Mouse (Mus musculus): ENCODE results near the gene Gm13769. TPM values are rescaled to one million over a fixed set of nuclear protein-coding genes. Genes with fewer than 3 reads are reported as not detected.
A peak's percentile ranks its signal among the peaks of the same experiment; 100 is the strongest.
"Not testable (repeated sequence)": the region's sequence is repeated elsewhere in the genome, so short reads cannot be mapped to it uniquely, and the experiment has no call there.

Gene Gm13769
- not detected in 2 replicates for polyA plus RNA-seq (2014; fragmentation: Nextera tagmentation; extraction: Ambion mirVana)

DNA sequence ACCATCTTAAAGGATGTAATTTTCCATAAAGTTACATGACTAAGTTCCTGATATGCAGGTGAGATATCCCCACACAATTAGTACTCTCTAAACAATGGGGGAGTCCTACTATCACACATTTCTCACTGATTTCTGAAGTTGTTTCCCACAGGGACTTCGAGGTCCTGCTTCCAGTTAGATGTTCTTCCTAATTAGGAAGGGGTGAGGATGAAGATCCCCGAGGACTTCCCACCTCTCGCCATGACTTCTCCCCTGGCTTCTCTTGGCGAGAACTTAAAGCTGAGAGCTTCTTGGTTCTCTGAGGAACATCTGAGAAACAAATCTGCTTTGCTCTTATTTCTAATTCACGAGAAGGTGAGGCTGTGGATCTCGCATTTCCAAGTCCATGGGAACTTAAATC lies at the start of gene Gm13769:
TSS of gene Gm13769 (plus strand) at position 301 of the 400 bp plus-strand sequence.
- no CpG with 5 or more reads among the region's 6 CpGs for WGBS
- H3K4me1 ChIP-seq (replicated peaks; ENCODE audit: control insufficient read depth, insufficient read depth, low read length); ATAC-seq (replicated peaks; ENCODE audit: low FRiP score); H3K9ac ChIP-seq (ENCODE audit: low read length); H3K27ac ChIP-seq (ENCODE audit: low read depth, low read length); H3K36me3 ChIP-seq (ENCODE audit: control insufficient read depth, insufficient read depth, low read length); H3K4me3 ChIP-seq (ENCODE audit: low read depth, low read length); H3K27me3 ChIP-seq (ENCODE audit: control insufficient read depth, insufficient read depth, low read length); DNase-seq (ENCODE audit: low spot score); H3K4me2 ChIP-seq (ENCODE audit: low read depth, low read length, severe bottlenecking); H3K9me3 ChIP-seq (ENCODE audit: control insufficient read depth, low read length): not testable (repeated sequence)

DNA sequence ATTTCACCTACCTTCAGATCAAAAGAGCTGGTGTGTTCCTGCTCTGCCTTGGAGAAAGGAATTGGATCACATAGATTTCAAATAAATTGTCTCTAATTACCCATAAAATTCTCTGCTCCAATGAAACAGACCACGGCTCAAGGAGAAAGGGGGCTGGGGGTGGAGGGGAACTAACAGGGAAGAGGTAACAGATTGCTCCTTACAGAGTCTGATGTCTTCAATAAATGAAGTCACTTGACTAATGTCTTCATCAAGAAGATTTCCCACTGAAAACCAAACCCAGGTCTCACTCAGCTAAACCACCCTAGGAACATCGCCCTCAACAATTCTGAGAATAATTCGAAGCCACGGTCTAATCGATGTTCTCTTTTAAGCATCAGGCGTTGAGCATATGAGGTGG lies 29.3 kb upstream of the Gm13769 start, which contains the start of gene Olfr1272:
TSS of gene Olfr1272 (minus strand) at position 101 of the 400 bp plus-strand sequence.
- Histone ChIP-seq H3K4me3 (ENCODE audit: low read depth, low read length) (no peak within 1 kb of the TSS), H3K9ac (ENCODE audit: low read length) (no peak within 1 kb of the TSS), H3K27ac (ENCODE audit: low read depth, low read length) (no peak within 1 kb of the TSS), H3K27me3 (ENCODE audit: control insufficient read depth, insufficient read depth, low read length) (no peaks in the 10 kb centered on the region), H3K4me1 (replicated peaks; ENCODE audit: control insufficient read depth, insufficient read depth, low read length) (no peaks in the 10 kb centered on the region), H3K36me3 (ENCODE audit: control insufficient read depth, insufficient read depth, low read length) (no peaks in the 10 kb centered on the region), H3K4me2 (ENCODE audit: low read depth, low read length, severe bottlenecking) (no peak within 1 kb of the TSS), H3K9me3 (ENCODE audit: control insufficient read depth, low read length) (no peaks in the 10 kb centered on the region)
- 78% methylated on average over 6 of the region's 6 CpGs for WGBS
- ATAC-seq (replicated peaks; ENCODE audit: low FRiP score) (no peak), DNase-seq (ENCODE audit: low spot score) (no peak)

DNA sequence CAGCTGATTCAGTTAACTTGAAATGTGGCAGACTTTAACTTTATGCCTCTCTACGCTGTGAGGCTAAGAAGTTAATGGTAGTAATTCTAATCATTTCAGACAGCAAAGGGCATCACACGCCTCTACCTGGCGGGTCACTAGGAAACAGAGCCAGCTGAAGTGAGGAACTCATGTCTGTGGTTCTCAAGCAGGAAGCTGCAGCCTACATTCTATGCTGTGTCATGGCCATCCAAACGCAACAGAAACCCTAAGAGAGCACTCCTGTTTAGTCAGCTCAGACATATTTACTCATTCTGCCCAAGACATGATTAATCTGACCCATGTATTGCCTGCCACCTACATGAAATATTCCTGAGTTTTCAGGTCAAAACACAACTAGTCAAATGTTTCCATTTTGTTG lies 24.7 kb downstream of the Gm13769 start:
- not testable (repeated sequence) for H3K27ac ChIP-seq (ENCODE audit: low read depth, low read length); H3K27me3 ChIP-seq (ENCODE audit: control insufficient read depth, insufficient read depth, low read length); H3K36me3 ChIP-seq (ENCODE audit: control insufficient read depth, insufficient read depth, low read length); DNase-seq (ENCODE audit: low spot score); H3K9ac ChIP-seq (ENCODE audit: low read length); H3K9me3 ChIP-seq (ENCODE audit: control insufficient read depth, low read length); H3K4me2 ChIP-seq (ENCODE audit: low read depth, low read length, severe bottlenecking); H3K4me1 ChIP-seq (replicated peaks; ENCODE audit: control insufficient read depth, insufficient read depth, low read length); H3K4me3 ChIP-seq (ENCODE audit: low read depth, low read length); ATAC-seq (replicated peaks; ENCODE audit: low FRiP score)
- no CpG with 5 or more reads among the region's 4 CpGs for WGBS

DNA sequence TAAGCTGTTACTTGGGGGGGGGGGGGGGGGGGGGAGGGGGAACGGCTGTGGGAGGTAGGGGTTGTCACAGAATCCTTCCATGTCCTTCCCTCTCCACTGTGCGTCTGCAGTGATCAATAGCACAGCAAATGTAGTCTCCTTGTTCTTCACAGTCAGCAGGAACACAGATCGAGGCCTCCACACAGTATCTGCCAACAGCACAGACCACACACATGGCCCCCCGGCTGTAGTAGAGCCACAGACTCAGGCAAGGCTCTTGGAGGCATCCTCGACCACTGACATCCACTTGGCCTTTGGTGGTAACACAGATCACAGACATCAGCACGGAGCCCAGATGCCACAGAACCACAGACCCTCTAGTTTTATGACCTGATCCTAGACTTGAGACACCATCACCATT lies 29.0 kb downstream of the Gm13769 start:
- H3K9ac ChIP-seq (ENCODE audit: low read length); H3K4me3 ChIP-seq (ENCODE audit: low read depth, low read length); H3K36me3 ChIP-seq (ENCODE audit: control insufficient read depth, insufficient read depth, low read length); H3K4me1 ChIP-seq (replicated peaks; ENCODE audit: control insufficient read depth, insufficient read depth, low read length); H3K27me3 ChIP-seq (ENCODE audit: control insufficient read depth, insufficient read depth, low read length); H3K9me3 ChIP-seq (ENCODE audit: control insufficient read depth, low read length); ATAC-seq (replicated peaks; ENCODE audit: low FRiP score); H3K27ac ChIP-seq (ENCODE audit: low read depth, low read length); DNase-seq (ENCODE audit: low spot score); H3K4me2 ChIP-seq (ENCODE audit: low read depth, low read length, severe bottlenecking): not testable (repeated sequence)
- WGBS, result no CpG with 5 or more reads among the region's 6 CpGs

DNA sequence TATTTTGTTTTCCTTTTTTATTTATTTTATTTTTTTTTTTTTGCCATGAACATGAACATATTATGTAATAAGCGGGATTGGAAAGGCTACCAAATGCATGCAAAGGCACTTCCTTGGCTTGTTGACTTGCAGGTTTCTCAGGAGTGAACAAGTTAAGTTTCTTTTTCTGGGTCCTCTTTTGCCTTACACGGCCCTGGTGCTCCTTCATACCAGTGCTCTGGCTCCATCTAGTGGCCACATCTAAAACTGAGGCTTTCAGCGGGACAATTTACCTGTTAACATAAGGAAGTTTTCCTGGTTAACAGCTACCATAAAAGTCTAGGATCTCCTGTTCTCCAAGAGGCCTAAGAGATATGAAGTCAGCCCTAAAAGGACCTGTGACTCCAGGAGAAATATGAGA lies 29.5 kb downstream of the Gm13769 start:
- peak; percentile 44; the same call in 1 of the 2 replicates for ATAC-seq (replicated peaks; ENCODE audit: low FRiP score)
- not testable (repeated sequence) for H3K36me3 ChIP-seq (ENCODE audit: control insufficient read depth, insufficient read depth, low read length); H3K27ac ChIP-seq (ENCODE audit: low read depth, low read length); H3K9me3 ChIP-seq (ENCODE audit: control insufficient read depth, low read length); H3K9ac ChIP-seq (ENCODE audit: low read length); H3K27me3 ChIP-seq (ENCODE audit: control insufficient read depth, insufficient read depth, low read length); H3K4me1 ChIP-seq (replicated peaks; ENCODE audit: control insufficient read depth, insufficient read depth, low read length); H3K4me2 ChIP-seq (ENCODE audit: low read depth, low read length, severe bottlenecking); DNase-seq (ENCODE audit: low spot score); H3K4me3 ChIP-seq (ENCODE audit: low read depth, low read length)
- no CpG with 5 or more reads among the region's 3 CpGs for WGBS

DNA sequence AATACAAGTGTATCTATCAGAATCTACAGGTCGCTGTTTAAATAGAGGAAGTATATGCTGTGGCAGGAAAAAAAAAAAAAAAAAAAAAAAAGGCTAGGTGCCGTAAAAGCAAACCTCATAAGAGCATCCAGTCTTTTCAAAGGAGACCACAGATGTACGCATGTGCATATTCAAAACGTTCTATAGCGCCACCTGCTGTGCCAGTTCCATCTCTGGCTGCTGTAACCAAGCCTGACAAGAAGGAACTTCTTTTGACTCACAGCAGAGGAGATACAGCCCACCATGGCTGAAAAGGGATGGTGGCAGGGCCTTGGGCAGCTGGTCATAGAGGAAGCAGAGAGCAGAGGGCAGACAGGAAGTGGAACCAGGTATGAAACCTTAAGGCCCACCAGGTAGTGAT lies 37.2 kb downstream of the Gm13769 start:
- H3K4me1 ChIP-seq (replicated peaks; ENCODE audit: control insufficient read depth, insufficient read depth, low read length); H3K27ac ChIP-seq (ENCODE audit: low read depth, low read length); H3K4me3 ChIP-seq (ENCODE audit: low read depth, low read length); DNase-seq (ENCODE audit: low spot score); H3K9ac ChIP-seq (ENCODE audit: low read length); H3K27me3 ChIP-seq (ENCODE audit: control insufficient read depth, insufficient read depth, low read length); H3K36me3 ChIP-seq (ENCODE audit: control insufficient read depth, insufficient read depth, low read length); H3K4me2 ChIP-seq (ENCODE audit: low read depth, low read length, severe bottlenecking); ATAC-seq (replicated peaks; ENCODE audit: low FRiP score); H3K9me3 ChIP-seq (ENCODE audit: control insufficient read depth, low read length): not testable (repeated sequence)
- WGBS, result no CpG with 5 or more reads among the region's 5 CpGs

DNA sequence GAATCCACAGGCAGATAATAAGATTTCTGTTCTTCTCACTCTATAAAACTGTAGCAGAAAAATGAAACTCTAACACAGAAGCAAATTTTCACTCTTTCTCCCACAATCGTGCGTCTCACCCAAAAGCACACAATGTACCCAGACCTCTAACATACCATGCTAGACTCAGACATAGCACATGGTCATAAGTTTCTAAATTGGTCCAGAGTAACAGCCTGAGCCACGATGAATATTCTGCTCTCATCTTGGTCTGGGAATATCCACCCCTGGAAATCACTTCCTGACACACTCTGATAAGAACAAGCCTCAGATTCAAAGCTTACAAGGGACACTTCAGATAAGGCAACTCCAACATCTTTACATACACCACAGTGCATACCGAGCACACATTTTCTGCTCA lies 38.2 kb downstream of the Gm13769 start:
- H3K4me2 ChIP-seq (ENCODE audit: low read depth, low read length, severe bottlenecking); H3K36me3 ChIP-seq (ENCODE audit: control insufficient read depth, insufficient read depth, low read length); H3K4me1 ChIP-seq (replicated peaks; ENCODE audit: control insufficient read depth, insufficient read depth, low read length); H3K27me3 ChIP-seq (ENCODE audit: control insufficient read depth, insufficient read depth, low read length); DNase-seq (ENCODE audit: low spot score); H3K9me3 ChIP-seq (ENCODE audit: control insufficient read depth, low read length); H3K27ac ChIP-seq (ENCODE audit: low read depth, low read length); H3K4me3 ChIP-seq (ENCODE audit: low read depth, low read length); ATAC-seq (replicated peaks; ENCODE audit: low FRiP score); H3K9ac ChIP-seq (ENCODE audit: low read length): not testable (repeated sequence)
- no CpG with 5 or more reads among the region's 4 CpGs for WGBS

Other genes starting within 250 kb of the Gm13769 start
- gene Olfr1269, start 200.8 kb upstream of the Gm13769 start, polyA plus RNA-seq (2014; fragmentation: Nextera tagmentation; extraction: Ambion mirVana), result not detected in 2 replicates
- gene Olfr32, start 179.9 kb upstream of the Gm13769 start, polyA plus RNA-seq (2014; fragmentation: Nextera tagmentation; extraction: Ambion mirVana), result not detected in 2 replicates
- gene Olfr1270, start 169.1 kb upstream of the Gm13769 start, polyA plus RNA-seq (2014; fragmentation: Nextera tagmentation; extraction: Ambion mirVana), result not detected in 2 replicates
- not detected in 2 replicates for gene Olfr1506, start 97.7 kb upstream of the Gm13769 start, polyA plus RNA-seq (2014; fragmentation: Nextera tagmentation; extraction: Ambion mirVana)
- gene Olfr142, start 64.6 kb upstream of the Gm13769 start, polyA plus RNA-seq (2014; fragmentation: Nextera tagmentation; extraction: Ambion mirVana), result not detected in 2 replicates
- gene Olfr1271, start 51.2 kb upstream of the Gm13769 start, polyA plus RNA-seq (2014; fragmentation: Nextera tagmentation; extraction: Ambion mirVana), result not detected in 2 replicates
- gene Olfr1272, start 29.4 kb upstream of the Gm13769 start, polyA plus RNA-seq (2014; fragmentation: Nextera tagmentation; extraction: Ambion mirVana), result not detected in 2 replicates
- gene Olfr1274-ps, start 76.5 kb downstream of the Gm13769 start, polyA plus RNA-seq (2014; fragmentation: Nextera tagmentation; extraction: Ambion mirVana), result not detected in 2 replicates

Data from forebrain, embryonic 11.5 days (tissue).